Mouse (Mus musculus): ENCODE measurements around the gene Rpusd4.

Rpusd4 gene

GRCm38 (mm10) chr9:35286351-35286750, 18.7 kb downstream of the Rpusd4 start:
- DNase-seq (ENCODE audit: low spot score in 2 of 2): no peak

- no peak for DNase-seq (ENCODE audit: low spot score in 2 of 2)
Observed at GRCm38 (mm10) chr9:35289992-35290391, 22.3 kb downstream of the Rpusd4 start.

- DNase-seq (ENCODE audit: low spot score in 2 of 2): no peak
Observed at GRCm38 (mm10) chr9:35290417-35290816, 22.8 kb downstream of the Rpusd4 start.

GRCm38 (mm10) chr9:35290916-35291315, 23.3 kb downstream of the Rpusd4 start:
- peak; percentile 42 to 71 for DNase-seq (ENCODE audit: low spot score in 2 of 2)

- peak; percentile 64 to 83 for DNase-seq (ENCODE audit: low spot score in 2 of 2)
Observed at GRCm38 (mm10) chr9:35293465-35293864, 25.8 kb downstream of the Rpusd4 start.

- no peak for DNase-seq (ENCODE audit: low spot score in 2 of 2)
Observed at GRCm38 (mm10) chr9:35297791-35298190, 30.1 kb downstream of the Rpusd4 start.

GRCm38 (mm10) chr9:35302172-35302571, 34.5 kb downstream of the Rpusd4 start:
- no peak for DNase-seq (ENCODE audit: low spot score in 2 of 2)

- DNase-seq (ENCODE audit: low spot score in 2 of 2): no peak
Observed at GRCm38 (mm10) chr9:35307461-35307860, 39.8 kb downstream of the Rpusd4 start.

GRCm38 (mm10) chr9:35310377-35310776, 42.7 kb downstream of the Rpusd4 start:
- DNase-seq (ENCODE audit: low spot score in 2 of 2): peak in 1 of 2 experiments; percentile 25

GRCm38 (mm10) chr9:35312516-35312915, 44.9 kb downstream of the Rpusd4 start:
- peak; percentile 54 to 75 for DNase-seq (ENCODE audit: low spot score in 2 of 2)

- DNase-seq (ENCODE audit: low spot score in 2 of 2): no peak
Observed at GRCm38 (mm10) chr9:35313601-35314000, 45.9 kb downstream of the Rpusd4 start.

GRCm38 (mm10) chr9:35314254-35314653, 46.6 kb downstream of the Rpusd4 start:
- no peak for DNase-seq (ENCODE audit: low spot score in 2 of 2)

- peak; percentile 56 to 61 for DNase-seq (ENCODE audit: low spot score in 2 of 2)
Observed at GRCm38 (mm10) chr9:35316771-35317211, 49.1 kb downstream of the Rpusd4 start.

- no peak for DNase-seq (ENCODE audit: low spot score in 2 of 2)
Observed at GRCm38 (mm10) chr9:35317233-35317980, 49.7 kb downstream of the Rpusd4 start.

GRCm38 (mm10) chr9:35318537-35319172, 51.0 kb downstream of the Rpusd4 start:
- no peak for DNase-seq (ENCODE audit: low spot score in 2 of 2)

GRCm38 (mm10) chr9:35320288-35320687, 52.6 kb downstream of the Rpusd4 start:
- DNase-seq (ENCODE audit: low spot score in 2 of 2): no peak

- no peak for DNase-seq (ENCODE audit: low spot score in 2 of 2)
Observed at GRCm38 (mm10) chr9:35323974-35324373, 56.3 kb downstream of the Rpusd4 start.

GRCm38 (mm10) chr9:35324571-35324970, 56.9 kb downstream of the Rpusd4 start:
- no peak for DNase-seq (ENCODE audit: low spot score in 2 of 2)

- no peak for DNase-seq (ENCODE audit: low spot score in 2 of 2)
Observed at GRCm38 (mm10) chr9:35326644-35327263, 59.1 kb downstream of the Rpusd4 start.
